Mouse (Mus musculus): Measurements from ENCODE around the gene Efcab2. TPM values are rescaled to one million over a fixed set of nuclear protein-coding genes. Genes with fewer than 3 reads are reported as not detected.

Efcab2 gene
- polyA plus RNA-seq (2012; rRNA removed), result 0.42 and 0.52 TPM in 2 replicates

DNA sequence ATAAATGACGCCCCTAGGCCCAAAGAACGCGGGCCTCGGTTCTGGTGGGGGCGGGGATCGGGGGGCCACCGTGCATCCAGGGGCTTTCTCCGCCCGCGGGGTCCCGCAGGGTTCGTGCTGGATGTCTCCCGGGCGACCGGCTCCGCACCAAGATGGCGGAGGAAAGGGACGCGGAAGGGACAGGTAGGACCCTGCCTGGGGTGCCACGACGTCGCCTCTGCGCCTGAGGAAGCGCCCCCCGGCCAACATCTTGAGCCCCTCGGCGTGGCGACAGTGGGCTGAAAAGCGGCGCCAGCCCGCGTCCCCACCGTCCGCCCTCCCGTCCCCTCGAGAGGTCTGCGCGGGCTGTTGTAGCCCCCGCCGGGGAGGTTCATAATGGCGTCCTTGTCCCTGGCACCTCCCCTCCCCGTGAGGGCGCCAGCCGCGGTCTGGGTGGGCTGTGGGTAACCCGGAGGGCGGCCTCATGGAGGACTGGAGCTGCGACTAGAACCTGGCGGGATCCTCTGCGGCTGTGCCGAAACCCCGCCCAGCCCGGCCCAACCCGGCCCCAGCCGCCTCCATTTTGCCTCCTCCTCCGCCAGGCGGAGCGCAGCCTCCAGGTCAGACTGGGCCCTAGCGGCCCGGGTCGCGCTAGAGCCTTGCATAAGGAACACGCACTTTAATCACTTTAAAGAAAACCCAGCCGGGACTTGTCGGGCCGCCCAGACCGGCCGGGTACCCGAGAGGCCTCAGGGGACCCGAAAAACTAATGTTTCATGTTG, at the start of gene Efcab2:
Gene Efcab2 (plus strand): TSS at position 135 of the 761 bp plus-strand sequence.

DNA sequence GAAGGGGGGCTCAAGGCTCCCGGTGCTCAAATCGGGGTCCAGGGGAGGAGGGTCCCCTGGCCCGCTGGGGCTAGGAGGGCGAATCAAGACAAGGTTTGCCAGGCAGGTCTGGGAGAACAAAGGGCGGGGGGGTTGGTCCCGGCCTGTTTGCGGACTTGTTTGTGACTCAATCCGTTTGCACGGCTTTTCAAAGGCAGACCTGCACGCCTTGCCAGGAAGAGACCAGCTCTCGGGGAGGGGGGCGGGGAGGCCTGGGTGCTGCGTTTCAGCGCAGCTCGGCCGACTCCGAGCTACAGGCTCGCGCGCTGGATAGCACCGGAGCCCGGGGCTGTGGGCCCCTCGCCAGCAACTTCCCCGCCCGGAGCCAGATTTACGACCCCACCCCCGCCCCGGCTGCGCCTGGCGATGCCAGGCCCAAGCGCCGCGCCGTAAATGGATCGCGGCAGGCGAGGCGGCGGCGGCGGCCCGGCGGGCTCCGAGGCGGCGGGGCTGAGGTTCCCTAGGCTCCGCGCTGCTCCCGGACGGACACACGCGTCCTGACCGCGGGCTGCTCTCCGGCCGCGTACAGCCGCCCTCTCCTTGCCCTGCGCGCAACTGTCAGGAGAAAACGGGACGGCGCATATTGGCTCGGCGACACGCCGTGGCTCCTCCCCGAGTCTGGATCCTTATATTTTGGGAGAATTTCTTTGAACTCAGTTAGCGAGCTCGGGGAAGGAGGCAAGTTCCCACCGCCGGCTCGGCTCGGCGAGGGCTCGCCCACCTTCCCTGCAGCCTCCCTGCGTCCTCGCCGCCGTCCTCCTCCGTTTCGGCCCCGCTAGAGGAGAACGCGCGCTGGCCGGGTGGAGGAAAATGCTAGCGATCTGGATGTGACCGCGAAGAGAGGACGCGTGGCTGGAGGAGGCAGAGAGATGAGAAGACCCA, 122.8 kb downstream of the Efcab2 start, which contains the start of gene Kif26b:
Gene Kif26b (plus strand): TSS at position 695 of the 921 bp plus-strand sequence.

Other genes with a start within 250 kb of the Efcab2 start
- 9.7 and 10.2 TPM in 2 replicates for gene Desi2, start 218.7 kb upstream of the Efcab2 start, polyA plus RNA-seq (2012; rRNA removed)
- 45.8 and 47.7 TPM in 2 replicates for gene Cox20, start 87.0 kb upstream of the Efcab2 start, polyA plus RNA-seq (2012; rRNA removed)
- 133 and 142 TPM in 2 replicates for gene Hnrnpu, start 68.3 kb upstream of the Efcab2 start, polyA plus RNA-seq (2012; rRNA removed)
- 0.02 TPM in 2 replicates for gene Kif26b, start 123.0 kb downstream of the Efcab2 start, polyA plus RNA-seq (2012; rRNA removed)

All from liver, embryonic 18 days (tissue).